Mouse (Mus musculus) MEL (cell line): Measurements from ENCODE around the gene Ly6g5b. TPM values are rescaled to one million over a fixed set of nuclear protein-coding genes. Genes with fewer than 3 reads are reported as not detected.
A peak's percentile ranks its signal among the peaks of the same experiment; 100 is the strongest.
"Not testable (repeated sequence)": the region's sequence is repeated elsewhere in the genome, so short reads cannot be mapped to it uniquely, and the experiment has no call there.

Experiments
- DNase-seq: peaks from one replicate; pipeline ENCODE4 v3.0.0; 2011; ENCODE audit warnings: low read depth, low spot score
- H3K27ac ChIP-seq: 2 replicates; pipeline ENCODE4 v1.5.1; 2012; ENCODE audit warnings: low read depth, mild to moderate bottlenecking, control low read depth, low read length, moderate library complexity; ENCODE audit not compliant: control insufficient read depth
- H3K27me3 ChIP-seq, 2 experiments: fragments of 150-350 bp in 1 of 2; sonication (generic) in 1 of 2; 2 replicates each; pipeline ENCODE4 v1.6.1; 2012; ENCODE audit warnings: low read length in 2 of 2, mild to moderate bottlenecking in 2 of 2, improper control_type of control experiment in 1 of 2, moderate library complexity in 1 of 2; ENCODE audit not compliant: insufficient read depth in 2 of 2, control insufficient read depth in 1 of 2
- H3K36me3 ChIP-seq, 2 experiments: 2 replicates each; pipeline ENCODE4 v1.6.1; 2012 to 2014; ENCODE audit warnings: low read length in 2 of 2, improper control_type of control experiment in 1 of 2, inconsistent platforms in 1 of 2, mild to moderate bottlenecking in 1 of 2; ENCODE audit not compliant: insufficient read depth in 2 of 2, control insufficient read depth in 1 of 2
- H3K4me1 ChIP-seq, 2 experiments: fragments of 150-350 bp in 1 of 2; sonication (generic) in 1 of 2; 2 replicates each; pipeline ENCODE4 v1.6.1; 2012; ENCODE audit warnings: low read length in 2 of 2, improper control_type of control experiment in 1 of 2, mild to moderate bottlenecking in 1 of 2; ENCODE audit not compliant: insufficient read depth in 2 of 2, control insufficient read depth in 1 of 2
- H3K4me3 ChIP-seq, 2 experiments: fragments of 150-350 bp in 1 of 2; sonication (generic) in 1 of 2; 2 replicates each; pipeline ENCODE4 v1.5.1; 2012; ENCODE audit warnings: low read depth in 2 of 2, low read length in 2 of 2, mild to moderate bottlenecking in 2 of 2, moderate library complexity in 2 of 2, control low read depth in 1 of 2, improper control_type of control experiment in 1 of 2; ENCODE audit not compliant: control insufficient read depth in 1 of 2, insufficient read depth in 1 of 2
- H3K79me2 ChIP-seq: 2 replicates; pipeline ENCODE4 v1.6.1; 2012; ENCODE audit warnings: mild to moderate bottlenecking, low read length, moderate library complexity; ENCODE audit not compliant: control insufficient read depth, poor library complexity, insufficient read depth
- H3K9ac ChIP-seq: 2 replicates; pipeline ENCODE4 v1.6.1; 2012; ENCODE audit warnings: low read depth, mild to moderate bottlenecking, control low read depth, low read length, moderate library complexity; ENCODE audit not compliant: control insufficient read depth, poor library complexity, severe bottlenecking
- H3K9me3 ChIP-seq: fragments of 150-350 bp; sonication (generic); replicated peaks from 2 replicates; pipeline ENCODE4 v1.6.1; 2012; ENCODE audit warnings: mild to moderate bottlenecking, low read length, improper control_type of control experiment, moderate library complexity; ENCODE audit not compliant: insufficient read depth
- CTCF ChIP-seq, 3 experiments: IDR thresholded peaks in 2 of 3; conservative IDR thresholded peaks in 1 of 3; 2 replicates each; pipeline ENCODE4 v1.5.1; 2011 to 2012; ENCODE audit warnings: low read length in 3 of 3, low read depth in 2 of 3, mild to moderate bottlenecking in 2 of 3, improper control_type of control experiment in 1 of 3, inconsistent platforms in 1 of 3, mixed read lengths in 1 of 3, moderate library complexity in 1 of 3; ENCODE audit not compliant: control insufficient read depth in 1 of 3, insufficient read depth in 1 of 3, poor library complexity in 1 of 3, severe bottlenecking in 1 of 3
- ETS1 ChIP-seq: IDR thresholded peaks from 2 replicates; pipeline ENCODE4 v1.6.1; 2012; ENCODE audit warnings: low read depth, mild to moderate bottlenecking, inconsistent platforms, low read length, improper control_type of control experiment, moderate library complexity
- KAT2A ChIP-seq: conservative IDR thresholded peaks from 2 replicates; pipeline ENCODE4 v1.6.1; 2012; ENCODE audit warnings: low read depth, low read length, improper control_type of control experiment, inconsistent platforms
- MAX ChIP-seq: IDR thresholded peaks from 2 replicates; pipeline ENCODE4 v1.6.1; 2011; ENCODE audit warnings: low read length, improper control_type of control experiment
- MEF2A ChIP-seq: IDR thresholded peaks from 2 replicates; pipeline ENCODE4 v1.6.1; 2014; ENCODE audit warnings: low read depth, mild to moderate bottlenecking, inconsistent platforms, low read length, improper control_type of control experiment; ENCODE audit not compliant: poor library complexity, insufficient replicate concordance, severe bottlenecking; ENCODE audit errors: extremely low read depth
- MYB ChIP-seq: IDR thresholded peaks from 2 replicates; pipeline ENCODE4 v1.6.1; 2011; ENCODE audit warnings: mild to moderate bottlenecking, low read depth, low read length, improper control_type of control experiment
- POLR2AphosphoS2 ChIP-seq: IDR thresholded peaks from 2 replicates; pipeline ENCODE4 v1.6.1; 2011; ENCODE audit warnings: low read length, improper control_type of control experiment
- POLR2AphosphoS5 ChIP-seq: IDR thresholded peaks from 2 replicates; pipeline ENCODE4 v1.6.1; 2012; ENCODE audit warnings: low read depth, borderline replicate concordance, mild to moderate bottlenecking, inconsistent platforms, low read length, moderate library complexity, mixed read lengths
- RCOR1 ChIP-seq: IDR thresholded peaks from 2 replicates; pipeline ENCODE4 v1.6.1; 2012; ENCODE audit warnings: low read depth, mild to moderate bottlenecking, inconsistent platforms, low read length, improper control_type of control experiment
- TAL1 ChIP-seq: IDR thresholded peaks from 2 replicates; pipeline ENCODE4 v1.6.1; 2012; ENCODE audit warnings: mild to moderate bottlenecking, inconsistent platforms, low read length, moderate library complexity, mixed read lengths
- ZKSCAN1 ChIP-seq: IDR thresholded peaks from 2 replicates; pipeline ENCODE4 v1.6.1; 2012; ENCODE audit warnings: low read depth, mild to moderate bottlenecking, inconsistent platforms, low read length, improper control_type of control experiment, moderate library complexity
- ZMIZ1 ChIP-seq: IDR thresholded peaks from 2 replicates; pipeline ENCODE4 v1.6.1; 2012; ENCODE audit warnings: low read depth, mild to moderate bottlenecking, inconsistent platforms, low read length, improper control_type of control experiment, moderate library complexity
- ZNF384 ChIP-seq: IDR thresholded peaks from 2 replicates; pipeline ENCODE4 v1.6.1; 2012; ENCODE audit warnings: low read depth, mild to moderate bottlenecking, inconsistent platforms, low read length, improper control_type of control experiment
- polyA plus RNA-seq, 2 experiments: library from polyadenylated mRNA; stranded (reverse) in 1 of 2; unstranded in 1 of 2; fragments of >175 nt in 1 of 2; fragments of >200 nt in 1 of 2; gene quantifications; 2 replicates each; pipeline versions ENCODE4 v1.2.1 to v1.2.4; 2012; ENCODE audit warnings: low replicate concordance in 2 of 2, low read depth in 1 of 2; ENCODE audit not compliant: insufficient read length in 2 of 2, insufficient read depth in 1 of 2, missing spikeins in 1 of 2
- total RNA-seq: library from RNA; depleted of rRNA; stranded (reverse); fragments of 300-350 nt; gene quantifications from 2 replicates; pipeline ENCODE4 v1.2.3, GENCODE M21; 2012

The Ly6g5b gene
- total and polyA plus RNA-seq, 3 experiments = 0.65 to 1.4 TPM; not detected in 1

- TF ChIP-seq KAT2A (no peak; the same call in 1 of the 2 replicates), ZMIZ1 (0 out of 2 replicates have a peak, but pooled peaks have one; percentile 40)
Measured at GRCm38 (mm10) chr17:35126206-35126611, 11.0 kb upstream of the Ly6g5b start, which contains the start of gene D17H6S53E (continued).

DNA sequence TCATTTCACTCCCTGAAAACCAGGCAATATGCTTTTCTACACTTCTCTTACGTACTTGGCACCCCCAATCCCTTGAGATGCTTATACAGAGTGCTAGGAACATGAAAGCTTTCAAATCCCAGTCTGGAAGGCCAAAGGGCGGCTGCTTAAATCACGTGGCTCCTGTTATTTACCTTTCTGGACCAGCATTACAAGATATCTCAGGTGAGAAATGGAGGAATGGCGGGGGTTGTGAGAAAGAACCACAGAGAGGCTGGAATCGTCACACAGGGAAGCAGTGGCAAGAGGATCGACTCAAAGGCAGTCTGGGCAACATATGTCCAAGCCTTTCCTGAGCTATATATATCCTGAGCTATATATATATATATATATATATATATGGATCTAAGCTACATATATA is 10.3 kb upstream of the Ly6g5b start:
- Histone ChIP-seq H3K4me1 (peaks cover 6 to 8% of the 10 kb centered on the region in 2 experiments; a peak in 3 of 4 replicates), H3K9ac (peak overlapping the region; percentile 83), H3K27ac (0 out of 2 replicates have a peak overlapping the region, but pooled peaks have one; percentile 22), H3K4me3 (peak overlapping the region; percentile 90 to 99), H3K79me2 (peaks cover 37% of the 10 kb centered on the region), H3K36me3 (peaks cover 0 to 10% of the 10 kb centered on the region in 2 experiments; a peak in 2 of 4 replicates), H3K9me3 (no peaks in the 10 kb centered on the region), H3K27me3 (no peaks in the 10 kb centered on the region)
- no peak for DNase-seq
- TF ChIP-seq MYB = no peak
- no peak for TF ChIP-seq ZKSCAN1
- TF ChIP-seq MAX = no peak
- TF ChIP-seq MEF2A = no peak
- TF ChIP-seq CTCF (IDR thresholded peaks at IDR 0.05 in 2 of 3, conservative IDR thresholded peaks at IDR 0.05 in 1 of 3; ENCODE audit: control insufficient read depth in 1 of 3, insufficient read depth in 1 of 3, low read depth in 2 of 3, low read length in 3 of 3, poor library complexity in 1 of 3, severe bottlenecking in 1 of 3) = no peak
- no peak for TF ChIP-seq POLR2AphosphoS2
- TF ChIP-seq ZNF384 = no peak
- no peak for TF ChIP-seq POLR2AphosphoS5

DNA sequence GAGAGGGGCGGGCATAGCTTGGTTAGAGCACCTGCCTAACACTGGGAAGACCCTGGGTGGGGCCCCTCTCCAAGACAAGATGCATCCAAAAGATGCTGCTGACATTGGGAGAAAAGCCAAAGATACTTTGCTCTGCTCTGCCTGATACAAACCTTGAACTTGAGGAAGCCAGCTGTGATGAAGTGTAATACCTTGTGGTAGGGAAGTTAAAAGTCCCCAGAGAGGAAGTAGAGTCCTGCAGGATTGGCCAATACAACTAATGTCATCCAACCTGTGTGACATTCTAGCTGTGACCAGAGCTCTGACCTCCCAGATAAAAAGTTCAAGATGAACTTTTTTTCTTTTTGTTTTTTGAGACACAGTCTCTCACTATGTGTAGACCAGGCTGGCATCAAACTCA is 9.9 kb upstream of the Ly6g5b start:
- no peak overlapping the region for H3K27ac ChIP-seq
- peak; percentile 29; the same call in 1 of the 2 replicates for TF ChIP-seq POLR2AphosphoS2
- TF ChIP-seq ETS1 = peak; percentile 38; the same call in 1 of the 2 replicates
- peak; percentile 44 for TF ChIP-seq TAL1
- no peak for TF ChIP-seq KAT2A
- no peak for TF ChIP-seq RCOR1
- no peaks in the 10 kb centered on the region for H3K9me3 ChIP-seq
- H3K27me3 ChIP-seq = no peaks in the 10 kb centered on the region
- peaks cover 6 to 8% of the 10 kb centered on the region in 2 experiments for H3K4me1 ChIP-seq
- peaks cover 0 to 13% of the 10 kb centered on the region in 2 experiments; a peak in 2 of 4 replicates for H3K36me3 ChIP-seq
- H3K4me3 ChIP-seq = no peak overlapping the region
- DNase-seq = peak; percentile 67
- peaks cover 42% of the 10 kb centered on the region for H3K79me2 ChIP-seq
- H3K9ac ChIP-seq = no peak overlapping the region

DNA sequence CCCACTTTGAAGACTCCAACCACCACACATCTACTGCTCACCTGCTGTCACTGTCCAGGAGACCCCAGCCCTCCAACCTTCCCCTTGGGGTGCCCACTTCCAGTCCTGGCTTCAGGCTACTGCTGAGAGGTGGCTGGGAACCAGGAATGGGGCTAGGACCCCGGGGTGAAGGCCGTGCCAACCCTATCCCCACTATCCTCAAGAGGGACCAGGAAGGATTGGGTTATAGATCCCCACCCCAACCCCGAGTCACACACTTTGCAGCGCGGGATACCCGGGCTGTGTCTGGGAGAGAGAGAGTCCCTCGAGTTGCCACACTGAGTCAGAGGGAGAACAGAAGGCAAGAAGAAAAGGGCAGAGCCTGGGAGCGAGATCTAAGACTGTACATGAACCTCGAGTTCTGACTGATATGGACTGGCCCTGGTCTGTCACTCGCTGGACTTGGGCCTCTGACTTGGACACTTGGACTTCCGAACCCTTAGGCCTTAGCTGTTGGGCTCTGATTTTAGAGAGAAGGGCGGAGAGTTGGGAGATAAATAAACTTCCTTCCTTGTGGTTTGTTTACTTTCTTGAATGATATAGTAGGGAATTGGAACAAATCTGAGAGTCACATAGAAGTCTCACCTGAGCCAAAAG is 9.2 kb upstream of the Ly6g5b start:
- H3K79me2 ChIP-seq = peaks cover 49% of the 10 kb centered on the region
- not testable (repeated sequence) for DNase-seq, H3K4me3 ChIP-seq, H3K9me3 ChIP-seq, H3K4me1 ChIP-seq, H3K27ac ChIP-seq, H3K9ac ChIP-seq, H3K27me3 ChIP-seq
- peaks cover 3 to 20% of the 10 kb centered on the region in 2 experiments; a peak in 2 of 4 replicates for H3K36me3 ChIP-seq

DNA sequence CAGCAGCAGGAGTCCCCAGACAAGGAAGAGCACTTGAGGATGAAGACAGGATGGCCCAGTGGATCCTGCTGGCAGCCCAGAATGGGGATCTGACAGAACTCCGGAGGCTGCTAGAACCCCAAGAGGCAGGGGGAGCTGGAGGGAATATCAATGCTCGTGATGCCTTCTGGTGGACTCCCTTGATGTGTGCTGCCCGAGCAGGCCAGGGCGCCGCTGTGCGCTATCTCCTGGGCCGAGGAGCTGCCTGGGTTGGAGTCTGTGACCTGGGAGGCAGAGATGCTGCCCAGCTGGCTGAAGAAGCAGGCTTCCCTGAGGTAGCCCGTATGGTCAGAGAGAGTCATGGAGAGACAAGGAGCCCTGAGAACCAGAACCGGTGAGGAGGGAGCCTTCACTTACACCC is 8.1 kb upstream of the Ly6g5b start:
- H3K27ac ChIP-seq, DNase-seq, H3K9me3 ChIP-seq, H3K27me3 ChIP-seq, H3K4me3 ChIP-seq, H3K9ac ChIP-seq, H3K4me1 ChIP-seq: not testable (repeated sequence)
- peaks cover 47% of the 10 kb centered on the region for H3K79me2 ChIP-seq
- H3K36me3 ChIP-seq = peaks cover 3 to 20% of the 10 kb centered on the region in 2 experiments; a peak in 2 of 4 replicates
